Mouse (Mus musculus): ENCODE measurements around the gene Pus1. TPM values are rescaled to one million over a fixed set of nuclear protein-coding genes. Genes with fewer than 3 reads are reported as not detected.

The Pus1 gene
- polyA plus RNA-seq, 1 experiment from 2014 or later, result 27.3 TPM

GRCm38 (mm10) chr5:110804012-110804743 is 23.7 kb upstream of the Pus1 start:
- Histone ChIP-seq H3K36me3 (ENCODE audit: poor library complexity, severe bottlenecking) (peaks cover 78% of the 10 kb centered on the region), H3K4me2 (no peak overlapping the region), H3K9me3 (replicated peaks) (no peaks in the 10 kb centered on the region), H3K27ac (no peak overlapping the region), H3K4me1 (peaks cover 47% of the 10 kb centered on the region), H3K9ac (no peak overlapping the region), H3K27me3 (no peaks in the 10 kb centered on the region), H3K4me3 (no peak overlapping the region)
- WGBS, result 93% methylated on average over 7 of the region's 7 CpGs
- ATAC-seq, result no peak

- H3K4me1 ChIP-seq, result peaks cover 33% of the 10 kb centered on the region
- no peaks in the 10 kb centered on the region for H3K27me3 ChIP-seq
- ATAC-seq, result no peak
- H3K9ac ChIP-seq, result no peak overlapping the region
- no peaks in the 10 kb centered on the region for H3K9me3 ChIP-seq (replicated peaks)
- H3K4me2 ChIP-seq, result no peak overlapping the region
- H3K4me3 ChIP-seq, result no peak overlapping the region
- no peak overlapping the region for H3K27ac ChIP-seq
- H3K36me3 ChIP-seq (ENCODE audit: poor library complexity, severe bottlenecking), result peaks cover 92% of the 10 kb centered on the region
Observed at GRCm38 (mm10) chr5:110802809-110803208, 22.4 kb upstream of the Pus1 start.

- WGBS, result 86% methylated on average over 4 of the region's 4 CpGs
- ATAC-seq, result no peak
- H3K9ac ChIP-seq, result no peak overlapping the region
Observed at GRCm38 (mm10) chr5:110802186-110802585, 21.7 kb upstream of the Pus1 start.

GRCm38 (mm10) chr5:110801036-110801624 is 20.7 kb upstream of the Pus1 start:
- Histone ChIP-seq H3K36me3 (ENCODE audit: poor library complexity, severe bottlenecking) (peaks cover 96% of the 10 kb centered on the region), H3K4me3 (no peak overlapping the region), H3K4me1 (peaks cover 16% of the 10 kb centered on the region), H3K9me3 (replicated peaks) (no peaks in the 10 kb centered on the region), H3K4me2 (no peak overlapping the region), H3K27ac (no peak overlapping the region), H3K27me3 (no peaks in the 10 kb centered on the region), H3K9ac (no peak overlapping the region)
- no peak for ATAC-seq
- 91% methylated on average over 3 of the region's 3 CpGs for WGBS

More at GRCm38 (mm10) chr5:110802186-110802585, 21.7 kb upstream of the Pus1 start:
- no peak overlapping the region for H3K4me2 ChIP-seq
- peaks cover 94% of the 10 kb centered on the region for H3K36me3 ChIP-seq (ENCODE audit: poor library complexity, severe bottlenecking)
- H3K4me1 ChIP-seq, result peaks cover 27% of the 10 kb centered on the region
- H3K27ac ChIP-seq, result no peak overlapping the region
- H3K27me3 ChIP-seq, result no peaks in the 10 kb centered on the region
- H3K4me3 ChIP-seq, result no peak overlapping the region
- no peaks in the 10 kb centered on the region for H3K9me3 ChIP-seq (replicated peaks)

- no peak for ATAC-seq
- H3K36me3 ChIP-seq (ENCODE audit: poor library complexity, severe bottlenecking), result peaks cover 99% of the 10 kb centered on the region
- no peak overlapping the region for H3K4me2 ChIP-seq
- H3K9ac ChIP-seq, result no peak overlapping the region
- H3K4me3 ChIP-seq, result no peak overlapping the region
- 68% methylated on average over 4 of the region's 4 CpGs for WGBS
- H3K27ac ChIP-seq, result no peak overlapping the region
- H3K4me1 ChIP-seq, result no peaks in the 10 kb centered on the region
- H3K9me3 ChIP-seq (replicated peaks), result no peaks in the 10 kb centered on the region
- no peaks in the 10 kb centered on the region for H3K27me3 ChIP-seq
Observed at GRCm38 (mm10) chr5:110797696-110798095, 17.2 kb upstream of the Pus1 start.

- Histone ChIP-seq H3K4me2 (no peak overlapping the region), H3K36me3 (ENCODE audit: poor library complexity, severe bottlenecking) (peaks cover 100% of the 10 kb centered on the region), H3K4me3 (no peak overlapping the region), H3K4me1 (no peaks in the 10 kb centered on the region), H3K9ac (no peak overlapping the region), H3K9me3 (replicated peaks) (no peaks in the 10 kb centered on the region), H3K27ac (no peak overlapping the region), H3K27me3 (no peaks in the 10 kb centered on the region)
- ATAC-seq, result no peak
- 93% methylated on average over 7 of the region's 7 CpGs for WGBS
Observed at GRCm38 (mm10) chr5:110794363-110794762, 13.9 kb upstream of the Pus1 start.

- no peak overlapping the region for H3K27ac ChIP-seq
- H3K9ac ChIP-seq, result no peak overlapping the region
- H3K36me3 ChIP-seq (ENCODE audit: poor library complexity, severe bottlenecking), result peaks cover 93% of the 10 kb centered on the region
- H3K27me3 ChIP-seq, result no peaks in the 10 kb centered on the region
- no peaks in the 10 kb centered on the region for H3K9me3 ChIP-seq (replicated peaks)
- H3K4me1 ChIP-seq, result no peaks in the 10 kb centered on the region
- 68% methylated on average over 5 of the region's 5 CpGs for WGBS
- peak; percentile 37; the same call in 1 of the 2 replicates for ATAC-seq
- H3K4me3 ChIP-seq, result no peak overlapping the region
- no peak overlapping the region for H3K4me2 ChIP-seq
Observed at GRCm38 (mm10) chr5:110788684-110789083, 8.2 kb upstream of the Pus1 start.

- H3K4me2 ChIP-seq, result no peak overlapping the region
- no peak for ATAC-seq
- no peak overlapping the region for H3K4me3 ChIP-seq
- WGBS, result 89% methylated on average over 11 of the region's 11 CpGs
- H3K27me3 ChIP-seq, result no peaks in the 10 kb centered on the region
- no peak overlapping the region for H3K9ac ChIP-seq
- H3K27ac ChIP-seq, result no peak overlapping the region
- no peaks in the 10 kb centered on the region for H3K9me3 ChIP-seq (replicated peaks)
- peaks cover 69% of the 10 kb centered on the region for H3K36me3 ChIP-seq (ENCODE audit: poor library complexity, severe bottlenecking)
- no peaks in the 10 kb centered on the region for H3K4me1 ChIP-seq
Observed at GRCm38 (mm10) chr5:110786081-110786835, 5.8 kb upstream of the Pus1 start.

GRCm38 (mm10) chr5:110783150-110783549 is 2.7 kb upstream of the Pus1 start:
- H3K9me3 ChIP-seq (replicated peaks), result no peaks in the 10 kb centered on the region
- H3K9ac ChIP-seq, result no peak overlapping the region
- H3K4me3 ChIP-seq, result no peak overlapping the region
- WGBS, result 80% methylated on average over 8 of the region's 8 CpGs
- H3K36me3 ChIP-seq (ENCODE audit: poor library complexity, severe bottlenecking), result peaks cover 41% of the 10 kb centered on the region
- no peak overlapping the region for H3K27ac ChIP-seq
- no peak overlapping the region for H3K4me2 ChIP-seq
- no peak for ATAC-seq
- no peaks in the 10 kb centered on the region for H3K27me3 ChIP-seq
- peaks cover 23% of the 10 kb centered on the region for H3K4me1 ChIP-seq

GRCm38 (mm10) chr5:110781529-110782238 is 1.2 kb upstream of the Pus1 start:
- H3K36me3 ChIP-seq (ENCODE audit: poor library complexity, severe bottlenecking), result peaks cover 40% of the 10 kb centered on the region
- H3K4me1 ChIP-seq, result peaks cover 23% of the 10 kb centered on the region
- ATAC-seq, result no peak
- no peaks in the 10 kb centered on the region for H3K27me3 ChIP-seq
- no peaks in the 10 kb centered on the region for H3K9me3 ChIP-seq (replicated peaks)
- 86% methylated on average over 7 of the region's 7 CpGs for WGBS
- H3K9ac ChIP-seq, result no peak overlapping the region
- no peak overlapping the region for H3K27ac ChIP-seq
- H3K4me2 ChIP-seq, result no peak overlapping the region
- no peak overlapping the region for H3K4me3 ChIP-seq

GRCm38 (mm10) chr5:110780761-110781528 is 486 bp upstream of the Pus1 start:
- peak overlapping the region; percentile 76 for H3K4me3 ChIP-seq
- peak overlapping the region; percentile 85 for H3K9ac ChIP-seq
- H3K9me3 ChIP-seq (replicated peaks), result no peaks in the 10 kb centered on the region
- peak overlapping the region; percentile 98 for H3K4me2 ChIP-seq
- peaks cover 40% of the 10 kb centered on the region for H3K36me3 ChIP-seq (ENCODE audit: poor library complexity, severe bottlenecking)
- peaks cover 23% of the 10 kb centered on the region for H3K4me1 ChIP-seq
- ATAC-seq, result peak; percentile 67; the same call in 1 of the 2 replicates
- no peaks in the 10 kb centered on the region for H3K27me3 ChIP-seq
- WGBS, result 54% methylated on average over 10 of the region's 10 CpGs
- no peak overlapping the region; the same call in 1 of the 2 replicates for H3K27ac ChIP-seq

All from forebrain, embryonic 13.5 days (tissue).